Mouse (Mus musculus) thymus, postnatal 25 days (tissue): ENCODE measurements at regions not wholly inside any gene's neighbourhood (a gene's known extent, or its start where the extent isn't known, plus 50 kb on each side); places are given as distances from the start of the nearest gene placed in this dataset.

Source experiments
- DNase-seq: peaks from one replicate; pipeline ENCODE4 v3.0.0; 2022

DNA sequence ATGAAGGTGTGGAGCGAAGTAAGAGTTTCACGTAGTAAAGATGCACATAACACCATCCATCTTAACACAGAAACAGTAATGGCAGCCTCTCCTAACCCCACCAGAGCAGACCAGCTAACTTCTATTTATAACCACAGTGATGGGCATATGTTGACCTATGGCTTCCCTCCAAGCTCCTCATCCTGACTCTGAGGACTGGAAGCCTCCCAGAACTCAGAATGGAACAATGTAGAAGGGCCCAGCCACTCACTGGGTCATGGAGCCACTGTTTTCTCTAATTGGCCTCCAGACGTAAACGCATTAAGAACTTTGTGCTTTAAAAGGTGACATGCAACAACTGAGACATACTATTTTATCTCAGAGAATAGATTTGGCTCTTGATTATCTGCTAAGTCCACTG, 77.0 kb downstream of the Irs2 start:
- no peak for DNase-seq

GRCm38 (mm10) chr8:10928836-10929235, 79.4 kb downstream of the Irs2 start:
- DNase-seq: no peak

DNA sequence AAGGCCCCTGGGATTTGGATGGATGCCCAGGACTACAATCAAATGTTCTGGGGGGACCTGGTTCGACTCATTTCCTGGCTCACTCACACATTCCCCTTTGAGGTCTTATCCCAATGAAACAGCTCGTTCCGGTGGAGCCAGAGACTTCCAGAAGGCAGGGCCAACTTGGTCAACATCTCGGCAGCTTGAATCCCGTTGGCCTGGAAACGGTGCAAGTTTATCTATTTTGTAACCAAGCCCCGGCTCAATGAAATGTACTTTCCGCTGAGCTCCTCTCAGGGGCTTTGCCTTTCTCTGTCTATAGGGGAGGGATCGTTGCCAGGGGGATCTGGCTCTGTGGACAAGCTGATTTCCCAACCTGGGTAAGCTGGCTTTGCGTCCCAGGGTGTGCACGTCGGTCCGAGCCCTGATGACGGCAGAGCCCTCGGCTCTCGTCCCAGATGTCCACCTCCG, 79.9 kb downstream of the Irs2 start:
- no peak for DNase-seq

DNA sequence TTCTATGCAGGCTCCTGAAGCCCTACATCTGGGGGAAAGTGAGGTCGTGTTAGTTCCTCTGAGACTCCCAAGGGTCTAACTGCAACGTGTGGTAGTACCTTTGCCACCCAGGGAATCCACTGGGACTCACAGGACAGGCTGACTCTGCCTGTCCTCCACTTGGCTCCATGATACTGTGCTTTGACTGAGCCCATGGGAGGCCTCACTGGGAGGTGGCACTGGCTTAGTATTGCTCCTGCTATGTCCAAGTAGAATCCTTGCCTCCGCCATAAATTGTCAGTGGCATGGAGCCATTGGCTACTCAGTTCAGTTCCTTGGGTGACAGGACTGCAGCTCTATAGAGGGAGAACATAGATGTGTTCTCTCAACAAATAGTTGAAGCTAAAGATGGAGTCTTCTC, 81.1 kb downstream of the Irs2 start:
- no peak for DNase-seq

DNA sequence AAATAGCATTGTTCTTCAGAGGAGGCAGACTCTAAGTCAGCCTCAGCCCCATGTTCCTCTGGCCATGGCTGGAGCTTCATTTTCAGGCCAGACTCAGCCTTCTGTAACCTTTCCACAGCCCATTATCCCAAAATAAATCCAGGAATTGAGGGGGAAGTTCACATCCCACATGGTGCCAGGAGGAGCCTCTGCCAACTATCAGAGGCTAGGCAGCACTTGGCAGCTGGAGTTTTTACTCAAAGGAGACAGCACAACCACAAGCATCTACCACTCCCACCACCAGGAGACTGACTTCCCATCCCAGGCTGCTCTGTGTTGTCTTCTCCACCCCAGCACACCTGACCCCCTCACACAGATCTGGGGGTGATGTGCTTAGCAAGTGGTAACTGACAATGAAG, 81.7 kb downstream of the Irs2 start:
- no peak for DNase-seq

- peak; percentile 61 for DNase-seq
Measured at GRCm38 (mm10) chr8:10925582-10926517, 82.4 kb downstream of the Irs2 start.

- peak; percentile 38 for DNase-seq
Measured at GRCm38 (mm10) chr8:10924526-10925199, 83.6 kb downstream of the Irs2 start.

DNA sequence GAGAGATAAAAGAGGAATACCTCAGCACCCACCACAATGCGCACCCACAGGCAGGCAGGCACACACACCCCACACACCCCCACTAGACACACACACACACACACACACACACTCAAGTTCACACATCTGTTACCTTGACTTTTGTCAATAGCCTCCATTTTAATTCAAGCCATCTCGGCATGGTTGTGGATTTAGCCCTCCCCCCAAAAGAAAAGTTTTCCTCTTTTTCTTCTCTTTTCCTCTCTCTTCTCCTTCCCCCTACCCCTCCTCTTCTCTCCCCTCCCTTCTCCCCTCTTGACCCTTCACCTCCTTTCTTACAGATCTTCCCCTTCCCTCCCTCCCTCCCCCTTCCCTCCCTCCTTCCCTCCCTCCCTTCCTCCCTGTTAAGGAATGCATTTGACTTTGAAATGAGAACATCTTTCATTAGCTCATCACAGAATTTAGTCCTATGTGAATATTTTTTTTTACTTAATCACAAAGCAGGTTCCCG, 84.2 kb downstream of the Irs2 start:
- DNase-seq: no peak

DNA sequence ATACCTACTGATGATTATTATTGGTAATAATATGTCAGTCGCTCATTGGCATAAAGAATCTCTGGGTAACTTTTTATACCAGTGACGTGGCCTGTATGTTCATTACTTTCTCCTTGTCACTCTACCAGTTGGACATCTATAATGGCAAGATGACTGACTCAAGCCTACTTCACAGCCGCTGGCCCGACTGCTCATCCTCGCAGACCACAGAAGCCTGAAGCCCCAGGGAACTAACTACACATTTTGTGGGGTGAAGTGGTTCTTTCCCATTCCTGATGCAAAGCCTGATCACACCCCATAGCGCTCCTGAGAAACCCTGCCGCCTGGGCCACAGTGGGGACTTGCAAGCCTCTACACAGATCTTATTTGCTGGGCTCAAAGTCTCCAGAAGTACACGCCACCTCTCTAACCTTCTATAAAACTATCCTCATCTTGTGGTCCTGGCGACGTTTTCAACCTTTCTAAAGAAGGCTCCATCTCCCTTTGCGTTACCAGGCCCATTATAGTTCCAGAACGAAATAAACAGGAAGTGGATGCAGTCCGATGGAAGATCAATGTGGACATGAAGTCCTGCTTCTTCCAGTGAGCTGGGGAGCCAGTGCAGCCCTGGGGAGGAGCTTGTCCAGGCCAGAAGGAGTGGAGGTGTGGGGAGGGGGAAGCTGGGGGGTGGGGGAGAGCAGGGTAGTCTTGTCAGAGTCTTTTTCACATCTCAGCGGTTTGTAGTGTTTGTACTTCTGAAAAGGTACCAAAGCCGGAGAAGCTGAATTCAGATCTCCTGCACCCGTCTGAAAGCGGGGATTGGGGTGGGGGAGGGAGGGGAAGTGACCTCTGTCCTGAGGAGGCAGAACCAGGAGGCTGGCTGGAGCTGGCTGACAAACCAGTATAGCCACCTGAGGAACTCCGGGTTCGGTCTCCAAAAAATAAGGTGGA, 84.9 kb downstream of the Irs2 start:
- no peak for DNase-seq

DNA sequence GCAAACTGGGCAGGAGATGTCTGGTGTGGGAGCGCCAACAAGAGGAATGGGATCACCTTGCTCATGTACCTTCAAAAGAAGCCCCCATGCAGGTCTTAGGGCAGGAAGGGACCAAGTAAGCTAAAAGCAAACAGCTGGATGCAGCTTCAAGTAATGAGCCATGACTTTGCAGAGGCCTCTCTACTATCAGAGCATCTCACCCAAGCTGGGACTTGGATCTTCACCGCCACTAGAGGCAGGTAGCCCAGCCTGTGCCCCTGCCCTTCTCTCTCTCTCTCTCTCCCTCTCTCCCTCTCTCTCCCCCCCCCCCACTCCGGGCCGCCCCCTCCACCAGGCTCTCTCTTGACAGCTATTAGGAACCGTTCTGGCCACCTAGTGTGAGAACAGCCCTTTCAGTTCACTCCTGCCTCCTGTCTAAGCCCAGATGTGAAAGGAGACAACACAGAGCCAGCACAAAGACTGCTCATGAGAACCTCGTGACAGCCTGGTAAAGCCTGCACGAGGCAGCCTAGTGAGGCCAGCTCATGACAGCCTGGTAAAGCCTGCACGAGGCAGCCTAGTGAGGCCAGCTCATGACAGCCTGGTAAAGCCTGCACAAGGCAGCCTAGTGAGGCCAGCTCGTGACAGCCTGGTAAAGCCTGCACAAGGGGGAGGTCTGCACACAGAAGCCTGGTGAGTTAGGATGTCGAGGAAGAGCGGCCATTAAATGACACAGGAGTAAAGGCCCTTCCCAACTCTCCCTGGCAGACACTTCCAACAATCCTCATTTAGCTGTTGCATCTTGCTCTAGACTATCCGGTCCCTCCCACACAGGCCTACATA, 85.8 kb downstream of the Irs2 start:
- no peak for DNase-seq

DNA sequence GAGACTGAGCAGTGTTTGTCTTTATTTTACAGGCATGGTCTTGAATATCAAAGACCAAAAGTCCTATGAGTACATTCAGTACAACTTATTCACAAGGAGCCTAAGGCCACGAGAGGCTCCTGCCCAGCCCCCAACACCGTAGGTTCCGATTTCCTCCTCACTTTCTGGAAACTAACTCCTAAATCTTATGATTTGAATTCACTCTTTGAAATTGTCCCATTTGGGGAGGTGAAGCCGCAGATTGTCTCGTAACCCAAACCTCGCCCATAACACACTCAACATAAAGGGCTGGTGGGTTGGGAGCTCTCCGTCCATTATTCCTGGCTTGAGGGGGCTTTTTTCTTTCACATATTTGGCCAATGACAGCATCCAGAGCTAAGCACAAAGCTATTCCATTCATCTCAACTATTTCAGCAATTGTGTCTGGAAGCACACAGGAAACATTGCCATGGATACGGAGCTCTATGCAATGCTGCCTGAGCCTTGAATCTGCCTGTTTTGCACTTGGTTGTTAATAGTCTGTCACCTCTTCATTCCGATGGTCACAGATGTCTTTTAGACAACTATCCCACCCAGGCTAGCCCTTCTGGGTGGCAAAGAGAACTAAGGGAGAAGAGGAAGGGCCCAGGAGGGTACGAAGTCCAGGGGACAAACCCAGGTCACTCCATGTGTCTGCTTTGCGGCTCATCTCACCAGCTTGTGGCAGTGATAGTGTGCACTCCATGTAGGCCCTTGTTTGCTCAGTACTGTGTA, 86.6 kb downstream of the Irs2 start:
- no peak for DNase-seq

GRCm38 (mm10) chr8:10919620-10920019, 88.6 kb downstream of the Irs2 start:
- no peak for DNase-seq

- no peak for DNase-seq
Measured at GRCm38 (mm10) chr8:10918403-10919035, 89.7 kb downstream of the Irs2 start.

GRCm38 (mm10) chr8:10914616-10915015, 93.6 kb downstream of the Irs2 start:
- no peak for DNase-seq

- no peak for DNase-seq
Measured at GRCm38 (mm10) chr8:10912436-10912835, 95.8 kb downstream of the Irs2 start.

- no peak for DNase-seq
Measured at GRCm38 (mm10) chr8:10911371-10911770, 96.9 kb downstream of the Irs2 start.

- DNase-seq: no peak
Measured at GRCm38 (mm10) chr8:10910954-10911353, 97.3 kb downstream of the Irs2 start.

- no peak for DNase-seq
Measured at GRCm38 (mm10) chr8:10910244-10910872, 97.9 kb downstream of the Irs2 start.

- DNase-seq: no peak
Measured at GRCm38 (mm10) chr8:10909155-10909554, 99.1 kb downstream of the Irs2 start.

- no peak for DNase-seq
Measured at GRCm38 (mm10) chr8:10906353-10906752, 101.9 kb downstream of the Irs2 start.
